Mouse (Mus musculus) neural tube, embryonic 11.5 days (tissue): ENCODE measurements around the gene Lrfn3. TPM values are rescaled to one million over a fixed set of nuclear protein-coding genes. Genes with fewer than 3 reads are reported as not detected.
A peak's percentile ranks its signal among the peaks of the same experiment; 100 is the strongest.

ENCODE experiments used
- ATAC-seq: fragments of 200-750 bp; cut with Nextera tagmentation; 2 replicates; pipeline ENCODE4 v1.8.0; 2017; ENCODE audit warnings: moderate number of reproducible peaks, mild to moderate bottlenecking, moderate TSS enrichment, moderate library complexity; ENCODE audit not compliant: insufficient read depth, low FRiP score, low TSS enrichment
- DNase-seq: peaks from one replicate; pipeline ENCODE4 v3.0.0-alpha.2; 2015; ENCODE audit warnings: low spot score
- H3K27ac ChIP-seq: fragments of 300-500 bp; sonication (generic); 2 replicates; pipeline ENCODE4 v1.5.1; 2014; ENCODE audit warnings: low read depth, mild to moderate bottlenecking, low read length
- H3K27me3 ChIP-seq: fragments of 300-500 bp; sonication (generic); 2 replicates; pipeline ENCODE4 v1.6.1; 2014; ENCODE audit warnings: mild to moderate bottlenecking, low read length, mixed read lengths; ENCODE audit not compliant: control insufficient read depth, insufficient read depth
- H3K36me3 ChIP-seq: fragments of 300-500 bp; sonication (generic); 2 replicates; pipeline ENCODE4 v1.6.1; 2014; ENCODE audit warnings: mild to moderate bottlenecking, low read length, moderate library complexity, mixed read lengths; ENCODE audit not compliant: control insufficient read depth, insufficient read depth
- H3K4me1 ChIP-seq: fragments of 300-500 bp; sonication (generic); 2 replicates; pipeline ENCODE4 v1.6.1; 2014; ENCODE audit warnings: low read length, mixed read lengths; ENCODE audit not compliant: control insufficient read depth, insufficient read depth
- H3K4me2 ChIP-seq: fragments of 300-500 bp; sonication (generic); 2 replicates; pipeline ENCODE4 v1.6.1; 2014; ENCODE audit warnings: low read depth, mild to moderate bottlenecking, moderate library complexity
- H3K4me3 ChIP-seq: fragments of 300-500 bp; sonication (generic); 2 replicates; pipeline ENCODE4 v1.5.1; 2014; ENCODE audit warnings: low read depth, low read length
- H3K9ac ChIP-seq: fragments of 300-500 bp; sonication (generic); 2 replicates; pipeline ENCODE4 v1.6.1; 2014; ENCODE audit warnings: mild to moderate bottlenecking, low read length
- H3K9me3 ChIP-seq: fragments of 300-500 bp; sonication (generic); 2 replicates; pipeline ENCODE4 v1.6.1; 2016; ENCODE audit warnings: low read length; ENCODE audit not compliant: control insufficient read depth
- WGBS: fragments of 180-500 bp; shearing (Covaris S2); extraction: QIAGEN DNeasy Blood & Tissue Kit; methylation state at CpG from one replicate; pipeline ENCODE4 v1.1.7; 2014; 5-methylcytosine and 5-hydroxymethylcytosine counted together
- polyA plus RNA-seq: library from polyadenylated mRNA; unstranded; fragments of >200 nt; fragmentation: Nextera tagmentation; extraction: Ambion mirVana; gene quantifications from 2 replicates; pipeline ENCODE4 v1.2.1, GENCODE M21; 2014

Gene Lrfn3
- 6.3 TPM in 2 replicates for polyA plus RNA-seq

DNA sequence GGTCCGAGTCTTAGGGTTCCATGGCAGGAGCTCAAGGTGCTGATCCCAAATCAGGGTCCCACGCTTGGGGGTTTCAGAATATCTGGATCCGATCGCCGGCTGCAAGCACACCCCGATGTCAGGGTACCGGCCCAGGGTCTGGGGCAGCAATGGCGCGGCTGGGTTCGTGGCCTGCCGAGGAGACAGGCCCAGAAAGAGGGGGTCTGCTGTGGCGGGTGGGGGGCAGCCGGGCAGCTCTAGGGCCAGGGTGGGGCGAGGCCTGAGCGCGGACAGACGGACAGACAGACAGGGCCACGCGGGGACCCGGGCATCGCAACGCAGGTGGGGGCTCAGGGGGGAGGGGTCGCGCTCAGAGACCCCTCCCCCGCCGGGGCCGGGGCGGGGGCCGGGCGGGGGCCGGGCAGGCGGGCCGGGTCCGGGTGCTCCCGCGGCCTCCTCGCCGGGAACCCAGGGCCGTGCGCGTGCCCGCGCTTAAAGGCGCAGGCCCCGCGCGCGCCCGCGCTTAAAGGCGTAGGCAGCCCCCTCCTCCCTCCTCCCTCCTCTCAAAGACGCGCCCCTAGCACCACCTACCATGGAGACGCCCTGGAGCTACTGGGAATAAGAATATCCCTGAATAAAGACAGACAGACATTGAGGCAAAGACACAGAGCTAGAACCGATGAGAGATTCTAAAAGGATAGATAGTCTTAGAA, at the start of gene Lrfn3:
TSS of gene Lrfn3 (minus strand) at position 121 of the 692 bp plus-strand sequence.
- peak; percentile 55 for ATAC-seq

DNA sequence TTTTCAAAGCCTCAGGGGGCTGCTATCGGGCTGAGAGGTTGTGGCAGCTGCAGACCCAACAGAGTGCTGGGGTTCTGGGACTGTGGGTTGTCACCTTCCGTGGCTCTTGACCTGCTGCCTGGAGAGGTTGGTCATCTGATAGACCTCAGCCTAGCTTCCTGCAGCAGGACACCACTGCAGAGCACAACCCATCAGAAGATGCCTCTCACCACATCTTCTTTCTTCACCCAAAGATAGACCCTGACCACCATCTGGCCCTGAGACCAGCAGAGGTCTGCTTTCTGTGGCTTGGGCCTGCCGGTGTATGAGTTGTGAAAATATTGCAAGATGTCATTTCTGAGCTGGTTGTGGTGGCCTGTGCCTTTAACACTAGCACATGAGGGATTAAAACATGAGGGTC, 48.5 kb upstream of the Lrfn3 start:
- no peak for ATAC-seq
- H3K4me1 ChIP-seq, result no peaks in the 10 kb centered on the region
- no peaks in the 10 kb centered on the region for H3K27me3 ChIP-seq
- H3K9me3 ChIP-seq, result no peaks in the 10 kb centered on the region
- no peak overlapping the region for H3K4me3 ChIP-seq
- no peak overlapping the region for H3K4me2 ChIP-seq
- no peak overlapping the region for H3K27ac ChIP-seq
- 74% methylated on average over 3 of the region's 3 CpGs for WGBS
- no peak overlapping the region for H3K9ac ChIP-seq
- DNase-seq, result no peak
- no peaks in the 10 kb centered on the region for H3K36me3 ChIP-seq

More for the DNA sequence above, at the start of gene Lrfn3:
- peak; percentile 91 for DNase-seq
- peaks cover 15% of the 10 kb centered on the region; the same call in 1 of the 2 replicates for H3K4me1 ChIP-seq
- H3K27me3 ChIP-seq, result no peaks in the 10 kb centered on the region
- H3K4me2 ChIP-seq, result peak within 1 kb of the TSS; percentile 79
- H3K9me3 ChIP-seq, result no peaks in the 10 kb centered on the region
- 0 out of 2 replicates have a peak within 1 kb of the TSS, but pooled peaks have one; percentile 39 for H3K27ac ChIP-seq
- H3K36me3 ChIP-seq, result no peaks in the 10 kb centered on the region; the same call in 1 of the 2 replicates
- 2% methylated on average over 39 of the region's 55 CpGs for WGBS
- peak within 1 kb of the TSS; percentile 81 for H3K4me3 ChIP-seq
- H3K9ac ChIP-seq, result peak within 1 kb of the TSS; percentile 93

DNA sequence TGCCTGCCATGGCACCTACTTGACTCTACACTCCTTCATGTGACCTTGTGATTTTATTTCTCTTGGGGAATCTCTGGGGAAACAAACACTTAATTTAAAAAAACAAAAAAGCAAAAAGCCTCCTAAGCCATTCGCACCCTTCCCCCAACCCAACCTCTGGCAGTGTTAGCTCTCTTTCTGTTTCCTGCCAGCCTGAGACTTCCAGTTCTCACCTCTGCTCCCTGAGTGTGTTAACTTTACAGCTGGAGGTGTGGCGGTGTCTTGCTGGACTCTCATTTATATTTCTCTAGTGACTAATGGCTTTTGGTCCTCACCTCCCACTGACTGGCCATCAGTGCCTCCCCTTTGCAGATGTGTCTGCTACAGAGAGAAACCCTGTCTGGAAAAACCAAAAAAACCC, 47.2 kb upstream of the Lrfn3 start:
- no peak overlapping the region for H3K9ac ChIP-seq
- no peak overlapping the region for H3K4me2 ChIP-seq
- 40% methylated on average over 2 of the region's 2 CpGs for WGBS
- no peak overlapping the region for H3K4me3 ChIP-seq
- ATAC-seq (no peak), DNase-seq (no peak)
- H3K4me1 ChIP-seq, result no peaks in the 10 kb centered on the region
- no peaks in the 10 kb centered on the region for H3K9me3 ChIP-seq
- H3K27ac ChIP-seq, result no peak overlapping the region
- no peaks in the 10 kb centered on the region for H3K36me3 ChIP-seq
- H3K27me3 ChIP-seq, result no peaks in the 10 kb centered on the region

DNA sequence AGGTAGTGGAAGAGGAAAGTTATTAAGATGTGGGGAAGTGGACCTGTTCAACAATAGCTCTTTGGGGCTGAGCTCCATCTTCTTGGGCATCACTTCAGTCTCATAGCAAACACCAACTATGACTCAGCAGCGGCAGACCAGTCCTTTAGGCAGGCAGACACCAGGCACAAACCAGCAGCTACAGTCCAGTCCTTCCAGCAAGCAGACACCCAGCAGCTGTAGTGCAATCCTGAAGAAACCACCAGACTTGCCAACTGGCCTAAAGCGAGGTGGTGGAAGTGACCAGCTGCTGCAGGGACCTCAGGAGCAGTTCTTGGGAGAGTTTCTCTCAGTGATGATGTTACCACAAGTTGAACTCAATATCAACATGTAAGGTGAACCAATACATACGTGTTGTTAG, 46.1 kb upstream of the Lrfn3 start:
- Histone ChIP-seq H3K9me3 (no peaks in the 10 kb centered on the region), H3K27me3 (no peaks in the 10 kb centered on the region), H3K4me1 (no peaks in the 10 kb centered on the region), H3K4me3 (no peak overlapping the region), H3K9ac (no peak overlapping the region), H3K4me2 (no peak overlapping the region), H3K36me3 (no peaks in the 10 kb centered on the region), H3K27ac (no peak overlapping the region)
- WGBS, result 79% methylated on average over 3 of the region's 3 CpGs
- no peak for ATAC-seq
- DNase-seq, result no peak

DNA sequence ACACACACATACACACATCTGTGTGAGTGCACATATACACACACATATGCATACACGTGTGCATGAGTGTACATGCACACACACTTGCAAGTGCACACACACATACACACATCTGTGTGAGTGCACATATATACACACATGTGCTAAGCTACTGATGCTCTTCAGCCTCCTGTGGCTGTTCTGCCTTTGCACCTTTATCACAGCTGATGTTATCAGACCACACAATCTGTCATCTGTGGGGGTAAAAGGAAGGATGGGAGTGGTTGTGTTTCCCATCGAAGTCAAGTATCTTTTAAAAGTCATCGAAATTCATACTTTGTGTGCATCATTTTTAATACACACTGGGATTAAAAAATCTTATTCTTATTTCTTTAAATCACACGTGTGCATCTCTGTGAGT, 39.8 kb upstream of the Lrfn3 start:
- no peak overlapping the region for H3K4me3 ChIP-seq
- DNase-seq (no peak), ATAC-seq (no peak)
- no peaks in the 10 kb centered on the region for H3K9me3 ChIP-seq
- no peaks in the 10 kb centered on the region for H3K36me3 ChIP-seq
- no peak overlapping the region for H3K4me2 ChIP-seq
- H3K4me1 ChIP-seq, result peaks cover 4% of the 10 kb centered on the region; the same call in 1 of the 2 replicates
- H3K27me3 ChIP-seq, result no peaks in the 10 kb centered on the region
- H3K9ac ChIP-seq, result no peak overlapping the region
- WGBS, result 76% methylated on average over 4 of the region's 4 CpGs
- no peak overlapping the region for H3K27ac ChIP-seq

DNA sequence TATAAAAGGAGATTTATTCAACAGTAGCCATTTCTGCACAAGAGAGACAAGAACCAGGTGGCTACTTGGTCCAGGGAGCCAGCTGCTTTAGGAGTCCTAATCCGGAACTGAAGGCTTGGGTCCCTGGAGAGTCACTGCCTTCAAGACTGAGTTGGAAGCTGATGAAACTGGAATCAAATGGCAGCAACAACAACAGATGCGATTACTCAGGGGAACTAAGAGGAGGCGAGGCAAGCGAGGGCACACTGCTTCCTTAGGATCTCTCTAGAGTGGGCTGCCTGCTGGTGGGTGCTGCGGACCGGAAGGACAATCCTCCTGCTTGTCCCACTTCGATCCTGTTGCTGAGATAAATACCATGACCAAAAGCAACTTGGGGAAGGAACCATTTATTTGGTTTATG, 37.1 kb upstream of the Lrfn3 start:
- DNase-seq (no peak), ATAC-seq (no peak)
- Histone ChIP-seq H3K9ac (no peak overlapping the region), H3K27ac (no peak overlapping the region), H3K4me3 (no peak overlapping the region), H3K9me3 (no peaks in the 10 kb centered on the region), H3K36me3 (no peaks in the 10 kb centered on the region), H3K4me1 (peaks cover 4% of the 10 kb centered on the region; the same call in 1 of the 2 replicates), H3K4me2 (no peak overlapping the region), H3K27me3 (no peaks in the 10 kb centered on the region)
- WGBS, result 48% methylated on average over 7 of the region's 7 CpGs

DNA sequence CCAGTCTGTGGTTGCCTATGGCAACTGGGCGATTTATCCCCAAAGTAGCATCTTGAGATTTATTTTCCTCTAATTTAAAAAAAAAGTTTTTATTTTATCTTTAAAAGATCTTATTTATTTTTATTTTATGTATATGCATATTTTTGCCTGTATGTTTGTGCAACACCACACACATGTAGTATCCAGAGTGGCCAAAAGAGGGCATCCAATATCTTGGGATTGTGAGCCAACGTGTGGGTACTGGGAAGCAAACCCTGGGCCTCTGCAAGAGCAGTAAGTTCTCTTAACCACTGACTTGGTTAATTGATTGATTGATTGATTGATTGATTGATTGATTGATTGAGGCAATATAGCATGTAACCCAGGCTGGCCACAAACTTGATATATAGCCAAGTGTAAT, 32.3 kb upstream of the Lrfn3 start:
- no peak overlapping the region for H3K4me2 ChIP-seq
- WGBS, result 44% methylated on average over 2 of the region's 2 CpGs
- no peak for ATAC-seq
- peaks cover 4% of the 10 kb centered on the region; the same call in 1 of the 2 replicates for H3K4me1 ChIP-seq
- no peaks in the 10 kb centered on the region for H3K27me3 ChIP-seq
- H3K9ac ChIP-seq, result no peak overlapping the region
- H3K9me3 ChIP-seq, result no peaks in the 10 kb centered on the region; the same call in 1 of the 2 replicates
- H3K36me3 ChIP-seq, result no peaks in the 10 kb centered on the region
- DNase-seq, result no peak
- no peak overlapping the region for H3K4me3 ChIP-seq
- no peak overlapping the region for H3K27ac ChIP-seq

DNA sequence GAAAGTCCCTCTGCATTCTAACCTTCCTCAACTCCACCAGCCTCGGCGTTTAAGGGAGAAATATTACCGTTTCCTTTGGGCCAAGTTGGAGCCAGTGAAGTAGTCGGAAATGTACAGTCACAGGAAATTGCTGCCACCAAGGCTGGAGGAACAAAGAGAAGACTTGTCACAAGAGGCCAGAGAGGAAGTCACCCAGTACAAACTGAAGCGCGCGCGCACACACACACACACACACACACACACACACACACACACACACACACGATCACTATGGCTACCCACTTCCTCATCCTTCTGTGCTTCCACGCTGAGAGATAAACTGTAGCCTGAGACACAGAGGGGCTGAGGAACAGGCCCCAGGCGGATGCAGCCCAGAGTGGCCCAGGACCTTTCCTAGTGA, 31.8 kb upstream of the Lrfn3 start:
- ATAC-seq, result no peak
- Histone ChIP-seq H3K27me3 (no peaks in the 10 kb centered on the region), H3K4me1 (no peaks in the 10 kb centered on the region), H3K36me3 (no peaks in the 10 kb centered on the region), H3K9ac (no peak overlapping the region), H3K27ac (no peak overlapping the region), H3K9me3 (no peaks in the 10 kb centered on the region; the same call in 1 of the 2 replicates), H3K4me2 (no peak overlapping the region), H3K4me3 (no peak overlapping the region)
- WGBS, result 65% methylated on average over 11 of the region's 11 CpGs
- DNase-seq, result peak; percentile 20

DNA sequence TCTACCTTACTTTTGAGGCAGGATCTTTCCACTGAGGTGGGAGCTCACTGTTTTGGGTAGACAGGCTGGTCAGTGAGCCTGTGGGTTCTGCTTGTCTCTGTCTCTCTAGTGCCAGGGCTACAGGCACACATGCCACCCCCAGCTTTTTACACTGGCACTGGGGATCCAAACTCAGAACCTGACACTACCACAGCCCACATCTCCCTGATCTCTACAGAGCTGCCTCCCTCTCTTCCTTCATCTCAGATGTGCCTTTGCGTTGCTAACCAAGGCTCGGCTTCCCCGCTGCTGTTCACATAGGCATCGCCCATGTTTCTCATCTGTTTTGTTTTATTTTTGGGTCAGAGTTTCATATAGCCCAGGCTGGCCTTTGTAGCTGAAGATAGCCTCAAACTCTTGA, 31.1 kb upstream of the Lrfn3 start:
- no peaks in the 10 kb centered on the region for H3K4me1 ChIP-seq
- no peak overlapping the region for H3K4me2 ChIP-seq
- no peak overlapping the region for H3K9ac ChIP-seq
- H3K27me3 ChIP-seq, result no peaks in the 10 kb centered on the region
- no peaks in the 10 kb centered on the region for H3K36me3 ChIP-seq
- H3K4me3 ChIP-seq, result no peak overlapping the region
- H3K27ac ChIP-seq, result no peak overlapping the region
- no peaks in the 10 kb centered on the region; the same call in 1 of the 2 replicates for H3K9me3 ChIP-seq
- no peak for DNase-seq
- 93% methylated on average over 4 of the region's 4 CpGs for WGBS
- no peak for ATAC-seq
